14 mouse cellular contexts compared by ENCODE assay signal in genomic region chr11:96947849-96948248, GRCm38 (mm10). TPM values are rescaled to one million over a fixed set of nuclear protein-coding genes. Genes with fewer than 3 reads are reported as not detected.
DNase-seq lines count a peak whose midpoint lies in the region; ATAC-seq lines count a peak whose summit lies in the region.
"Had no signal": no experiment of that assay in that cellular context is flagged by ENCODE, and none has a peak within 500 bp of the region (broad histone marks: within the 10 kb centered on the region; RNA-seq: fewer than 3 reads in every experiment).

No protein-coding gene starts in this region.

- ATAC-seq in liver, embryonic 11.5 days (replicated peaks; ENCODE audit: low FRiP score) = peak; percentile 80
- ATAC-seq: forebrain, postnatal 0 days had no signal

- H3K9me3 ChIP-seq in liver, embryonic 11.5 days (ENCODE audit: control insufficient read depth, low read length) = no peaks in the 10 kb centered on the region
- H3K9me3 ChIP-seq in midbrain, embryonic 10.5 days (replicated peaks) = no peaks in the 10 kb centered on the region
- no peaks in the 10 kb centered on the region for H3K9me3 ChIP-seq in limb, embryonic 10.5 days (replicated peaks)
- H3K9me3 ChIP-seq: neural tube, embryonic 13.5 days had no signal

- no peaks in the 10 kb centered on the region for H3K27me3 ChIP-seq in liver, embryonic 11.5 days (replicated peaks; ENCODE audit: control insufficient read depth, insufficient read depth, low read length)
- H3K27me3 ChIP-seq in midbrain, embryonic 10.5 days (ENCODE audit: low read depth, poor library complexity, severe bottlenecking) = peaks cover 17% of the 10 kb centered on the region
- peaks cover 6% of the 10 kb centered on the region; the same call in 1 of the 2 replicates for H3K27me3 ChIP-seq in limb, embryonic 10.5 days (ENCODE audit: low read depth, poor library complexity, severe bottlenecking)

- H3K4me1 ChIP-seq in liver, embryonic 11.5 days (replicated peaks; ENCODE audit: control insufficient read depth, insufficient read depth, low read length) = peaks cover 18% of the 10 kb centered on the region
- peaks cover 27% of the 10 kb centered on the region for H3K4me1 ChIP-seq in midbrain, embryonic 10.5 days
- H3K4me1 ChIP-seq in limb, embryonic 10.5 days = peaks cover 30% of the 10 kb centered on the region

- WGBS in liver, embryonic 11.5 days = 44% methylated on average over 4 of the region's 4 CpGs
- WGBS in midbrain, embryonic 10.5 days = 93% methylated on average over 4 of the region's 4 CpGs
- 87% methylated on average over 4 of the region's 4 CpGs for WGBS in limb, embryonic 10.5 days

- H3K9ac ChIP-seq in liver, embryonic 11.5 days (ENCODE audit: low read depth, low read length) = peak overlapping the region; percentile 60
- H3K9ac ChIP-seq: forebrain, postnatal 0 days; neural tube, embryonic 13.5 days had no signal

- H3K4me3 ChIP-seq in liver, embryonic 11.5 days (ENCODE audit: low read depth, low read length) = peak overlapping the region; percentile 71
- no peak overlapping the region for H3K4me3 ChIP-seq in midbrain, embryonic 10.5 days
- no peak overlapping the region for H3K4me3 ChIP-seq in limb, embryonic 10.5 days
- H3K4me3 ChIP-seq: neural tube, embryonic 13.5 days had no signal

- peak; percentile 78 for DNase-seq in heart, adult 11 months
- no peak for DNase-seq in heart, postnatal 10 days
- peak; percentile 30 for DNase-seq in thymus, postnatal 0 days (ENCODE audit: low spot score)
- no peak for DNase-seq in thymus, adult 18-20 months
- DNase-seq in liver, embryonic 11.5 days (ENCODE audit: low spot score) = peak; percentile 77
- DNase-seq in midbrain, embryonic 10.5 days (ENCODE audit: low spot score) = no peak
- no peak for DNase-seq in limb, embryonic 10.5 days (ENCODE audit: low spot score)
- no peak for DNase-seq in T-cell, adult 2 months (ENCODE audit: low spot score)
- DNase-seq: cerebellum, postnatal 25 days; forebrain, postnatal 0 days; gastrocnemius, postnatal 14 days had no signal

- H3K27ac ChIP-seq in liver, embryonic 11.5 days (ENCODE audit: low read depth, low read length) = peak overlapping the region; percentile 87
- H3K27ac ChIP-seq in midbrain, embryonic 10.5 days (replicated peaks) = no peak overlapping the region
- no peak overlapping the region for H3K27ac ChIP-seq in limb, embryonic 10.5 days
- H3K27ac ChIP-seq: kidney, postnatal 0 days; neural tube, embryonic 13.5 days had no signal

- H3K4me2 ChIP-seq in liver, embryonic 11.5 days = peak overlapping the region; percentile 80
- H3K4me2 ChIP-seq: neural tube, embryonic 13.5 days had no signal

- intact Hi-C loops in heart, postnatal 10 days (cut with DNase I) = no loop called here

- H3K36me3 ChIP-seq in liver, embryonic 11.5 days (ENCODE audit: control insufficient read depth, insufficient read depth, low read length) = peaks cover 34% of the 10 kb centered on the region
- H3K36me3 ChIP-seq in midbrain, embryonic 10.5 days = peaks cover 38% of the 10 kb centered on the region
- H3K36me3 ChIP-seq in limb, embryonic 10.5 days = peaks cover 35% of the 10 kb centered on the region

RNA-seq across cellular contexts. Expression of gene Pnpo, which starts 4.1 kb away (rescaled TPM):
- total RNA-seq in heart, postnatal 10 days (2021) = 10 to 100 TPM; 11.8 to 12.8 TPM
- polyA plus RNA-seq in thymus, postnatal 0 days (2015; fragmentation: Nextera tagmentation; extraction: Ambion mirVana) = 39.0 and 39.5 TPM in 2 replicates
- 206 and 226 TPM in 2 replicates for polyA plus RNA-seq in liver, embryonic 11.5 days (2014; fragmentation: Nextera tagmentation; extraction: Ambion mirVana)
- polyA plus RNA-seq in midbrain, embryonic 10.5 days (2016; fragmentation: Nextera tagmentation; extraction: Ambion mirVana) = 28.2 and 32.1 TPM in 2 replicates
- 31.3 and 33.0 TPM in 2 replicates for polyA plus RNA-seq in limb, embryonic 10.5 days (2016; fragmentation: Nextera tagmentation; extraction: Ambion mirVana)

RNA-seq across cellular contexts. Expression of gene Prr15l, which starts 19.9 kb away (rescaled TPM):
- under 1 TPM; 0.47 to 0.74 TPM for total RNA-seq in heart, postnatal 10 days (2021)
- polyA plus RNA-seq in thymus, postnatal 0 days (2015; fragmentation: Nextera tagmentation; extraction: Ambion mirVana) = 1.0 and 1.5 TPM in 2 replicates
- polyA plus RNA-seq in liver, embryonic 11.5 days (2014; fragmentation: Nextera tagmentation; extraction: Ambion mirVana) = 1.8 and 2.2 TPM in 2 replicates
- polyA plus RNA-seq in midbrain, embryonic 10.5 days (2016; fragmentation: Nextera tagmentation; extraction: Ambion mirVana) = 0.04 and 0.05 TPM in 2 replicates
- 0.58 and 0.71 TPM in 2 replicates for polyA plus RNA-seq in limb, embryonic 10.5 days (2016; fragmentation: Nextera tagmentation; extraction: Ambion mirVana)
- total RNA-seq: forebrain, postnatal 0 days; gastrocnemius, postnatal 14 days; layer of hippocampus, postnatal 10 days had no signal
- polyA plus RNA-seq: neural tube, embryonic 13.5 days had no signal

RNA-seq across cellular contexts. Expression of gene Cdk5rap3, which starts 31.6 kb away (rescaled TPM):
- total RNA-seq in heart, postnatal 10 days (2021) = 10 to 100 TPM; 28.0 to 30.8 TPM
- polyA plus RNA-seq in thymus, postnatal 0 days (2015; fragmentation: Nextera tagmentation; extraction: Ambion mirVana) = 105 and 116 TPM in 2 replicates
- polyA plus RNA-seq in liver, embryonic 11.5 days (2014; fragmentation: Nextera tagmentation; extraction: Ambion mirVana) = 69.6 and 71.3 TPM in 2 replicates
- polyA plus RNA-seq in midbrain, embryonic 10.5 days (2016; fragmentation: Nextera tagmentation; extraction: Ambion mirVana) = 116 and 120 TPM in 2 replicates
- 85.3 and 90.0 TPM in 2 replicates for polyA plus RNA-seq in limb, embryonic 10.5 days (2016; fragmentation: Nextera tagmentation; extraction: Ambion mirVana)

RNA-seq across cellular contexts. Expression of gene Sp2, which starts 34.9 kb away (rescaled TPM):
- 10 to 100 TPM; 15.0 to 16.1 TPM for total RNA-seq in heart, postnatal 10 days (2021)
- 19.2 and 21.9 TPM in 2 replicates for polyA plus RNA-seq in thymus, postnatal 0 days (2015; fragmentation: Nextera tagmentation; extraction: Ambion mirVana)
- 18.3 and 18.9 TPM in 2 replicates for polyA plus RNA-seq in liver, embryonic 11.5 days (2014; fragmentation: Nextera tagmentation; extraction: Ambion mirVana)
- 30.5 and 35.5 TPM in 2 replicates for polyA plus RNA-seq in midbrain, embryonic 10.5 days (2016; fragmentation: Nextera tagmentation; extraction: Ambion mirVana)
- polyA plus RNA-seq in limb, embryonic 10.5 days (2016; fragmentation: Nextera tagmentation; extraction: Ambion mirVana) = 26.1 and 28.1 TPM in 2 replicates

Comparison
In these comparisons a context has a peak if more than half of its experiments do, and no peak if none do; other contexts are left out.
1. DNase-seq: peak in heart, adult 11 months (single experiment), thymus, postnatal 0 days (single experiment) and liver, embryonic 11.5 days (single experiment); none in heart, postnatal 10 days (0 of 2), thymus, adult 18-20 months (0 of 2), midbrain, embryonic 10.5 days (single experiment), limb, embryonic 10.5 days (single experiment) and T-cell, adult 2 months (single experiment).